Mouse (Mus musculus): ENCODE results near the gene Kcnk5. TPM values are rescaled to one million over a fixed set of nuclear protein-coding genes. Genes with fewer than 3 reads are reported as not detected.
A peak's percentile ranks its signal among the peaks of the same experiment; 100 is the strongest.

Gene Kcnk5
- total and polyA plus RNA-seq, 2 experiments from 2014 or later: 0.70 to 0.99 TPM

GRCm38 (mm10) chr14:20103207-20103606, 78.4 kb downstream of the Kcnk5 start:
- Histone ChIP-seq H3K36me3 (ENCODE audit: insufficient read depth, low read length) (no peaks in the 10 kb centered on the region), H3K27ac (ENCODE audit: low read depth, low read length) (no peak overlapping the region), H3K4me1 (ENCODE audit: insufficient read depth, low read length) (no peaks in the 10 kb centered on the region), H3K9me3 (ENCODE audit: low read length) (no peaks in the 10 kb centered on the region), H3K27me3 (ENCODE audit: insufficient read depth, low read length) (no peaks in the 10 kb centered on the region), H3K4me2 (ENCODE audit: low read depth, low read length, poor library complexity, severe bottlenecking) (no peak overlapping the region), H3K4me3 (ENCODE audit: low read depth, low read length) (no peak overlapping the region), H3K9ac (replicated peaks; ENCODE audit: low read length, poor library complexity, severe bottlenecking) (no peak overlapping the region)
- ATAC-seq (ENCODE audit: low FRiP score) (no peak), DNase-seq (ENCODE audit: low spot score) (no peak)
- WGBS: 56% methylated on average over 4 of the region's 4 CpGs
- no peak for TF ChIP-seq CTCF (IDR thresholded peaks at IDR 0.05)

DNA sequence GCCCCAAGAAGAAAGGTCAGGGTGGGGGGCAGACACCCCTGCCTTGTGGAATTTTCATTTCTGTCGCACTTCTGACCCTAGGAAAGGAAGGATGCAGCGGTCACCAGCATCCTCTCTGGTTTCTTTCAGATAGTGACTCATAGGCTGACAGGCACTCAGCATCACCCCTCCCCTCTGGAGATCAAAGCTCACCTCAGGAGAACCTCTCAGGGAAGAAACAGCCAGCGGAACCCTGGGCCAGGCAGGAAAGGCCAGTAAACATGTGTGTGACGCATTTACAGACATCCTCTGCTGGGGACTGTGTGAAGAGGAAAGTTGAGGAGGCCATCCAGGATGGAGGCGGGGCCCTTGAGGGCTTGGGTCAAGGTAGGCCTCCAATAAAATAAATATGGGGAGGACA, 83.5 kb downstream of the Kcnk5 start:
- ATAC-seq (ENCODE audit: low FRiP score) (no peak), DNase-seq (ENCODE audit: low spot score) (no peak)
- H3K9ac ChIP-seq (replicated peaks; ENCODE audit: low read length, poor library complexity, severe bottlenecking): no peak overlapping the region
- no peaks in the 10 kb centered on the region for H3K4me1 ChIP-seq (ENCODE audit: insufficient read depth, low read length)
- no peaks in the 10 kb centered on the region for H3K36me3 ChIP-seq (ENCODE audit: insufficient read depth, low read length)
- no peak overlapping the region for H3K4me3 ChIP-seq (ENCODE audit: low read depth, low read length)
- H3K27ac ChIP-seq (ENCODE audit: low read depth, low read length): no peak overlapping the region
- H3K27me3 ChIP-seq (ENCODE audit: insufficient read depth, low read length): no peaks in the 10 kb centered on the region; the same call in 1 of the 2 replicates
- no peak overlapping the region for H3K4me2 ChIP-seq (ENCODE audit: low read depth, low read length, poor library complexity, severe bottlenecking)
- WGBS: 66% methylated on average over 5 of the region's 5 CpGs
- no peaks in the 10 kb centered on the region for H3K9me3 ChIP-seq (ENCODE audit: low read length)
- no peak for TF ChIP-seq CTCF (IDR thresholded peaks at IDR 0.05)

- WGBS: 80% methylated on average over 5 of the region's 5 CpGs
- H3K4me3 ChIP-seq (ENCODE audit: low read depth, low read length): no peak overlapping the region
- H3K9ac ChIP-seq (replicated peaks; ENCODE audit: low read length, poor library complexity, severe bottlenecking): no peak overlapping the region
- no peaks in the 10 kb centered on the region for H3K9me3 ChIP-seq (ENCODE audit: low read length)
- no peak overlapping the region for H3K4me2 ChIP-seq (ENCODE audit: low read depth, low read length, poor library complexity, severe bottlenecking)
- ATAC-seq (ENCODE audit: low FRiP score): no peak
- no peaks in the 10 kb centered on the region for H3K4me1 ChIP-seq (ENCODE audit: insufficient read depth, low read length)
- no peak for DNase-seq (ENCODE audit: low spot score)
- no peaks in the 10 kb centered on the region; the same call in 1 of the 2 replicates for H3K27me3 ChIP-seq (ENCODE audit: insufficient read depth, low read length)
- H3K36me3 ChIP-seq (ENCODE audit: insufficient read depth, low read length): no peaks in the 10 kb centered on the region
- no peak for TF ChIP-seq CTCF (IDR thresholded peaks at IDR 0.05)
- no peak overlapping the region for H3K27ac ChIP-seq (ENCODE audit: low read depth, low read length)
These were observed 86.7 kb downstream of the Kcnk5 start for GRCm38 (mm10) chr14:20094942-20095341.

- Histone ChIP-seq H3K9me3 (ENCODE audit: low read length) (no peaks in the 10 kb centered on the region), H3K9ac (replicated peaks; ENCODE audit: low read length, poor library complexity, severe bottlenecking) (no peak overlapping the region), H3K27me3 (ENCODE audit: insufficient read depth, low read length) (no peaks in the 10 kb centered on the region; the same call in 1 of the 2 replicates), H3K4me1 (ENCODE audit: insufficient read depth, low read length) (no peaks in the 10 kb centered on the region), H3K4me3 (ENCODE audit: low read depth, low read length) (no peak overlapping the region), H3K36me3 (ENCODE audit: insufficient read depth, low read length) (no peaks in the 10 kb centered on the region), H3K4me2 (ENCODE audit: low read depth, low read length, poor library complexity, severe bottlenecking) (no peak overlapping the region), H3K27ac (ENCODE audit: low read depth, low read length) (no peak overlapping the region)
- 25% methylated on average over 7 of the region's 7 CpGs for WGBS
- peak; percentile 18 for DNase-seq (ENCODE audit: low spot score)
- no peak for TF ChIP-seq CTCF (IDR thresholded peaks at IDR 0.05)
- no peak for ATAC-seq (ENCODE audit: low FRiP score)
These were observed 88.1 kb downstream of the Kcnk5 start for GRCm38 (mm10) chr14:20093493-20093892.

Other genes with a start within 250 kb of the Kcnk5 start
- 419 and 439 TPM in 2 replicates for gene Gng2, start 204.2 kb downstream of the Kcnk5 start, total RNA-seq (2014; rRNA removed)
- 344 and 374 TPM in 2 replicates for gene Gng2, start 204.2 kb downstream of the Kcnk5 start, polyA plus RNA-seq (2015; fragmentation: Nextera tagmentation; extraction: Ambion mirVana)
- 3.8 and 4.9 TPM in 2 replicates for gene Saysd1, start 43.3 kb downstream of the Kcnk5 start, total RNA-seq (2014; rRNA removed)
- 8.6 and 9.8 TPM in 2 replicates for gene Saysd1, start 43.3 kb downstream of the Kcnk5 start, polyA plus RNA-seq (2015; fragmentation: Nextera tagmentation; extraction: Ambion mirVana)
- gene Kcnk16, start 87.4 kb upstream of the Kcnk5 start, total RNA-seq (2014; rRNA removed): 0.38 TPM in 1 of 2 replicates, not detected in the other
- gene Kcnk16, start 87.4 kb upstream of the Kcnk5 start, polyA plus RNA-seq (2015; fragmentation: Nextera tagmentation; extraction: Ambion mirVana): not detected in 2 replicates
- 6.9 and 16.2 TPM in 2 replicates for gene Nudt13, start 112.9 kb upstream of the Kcnk5 start, total RNA-seq (2014; rRNA removed)
- 11.8 and 12.0 TPM in 2 replicates for gene Nudt13, start 112.9 kb upstream of the Kcnk5 start, polyA plus RNA-seq (2015; fragmentation: Nextera tagmentation; extraction: Ambion mirVana)
- 39.6 and 42.6 TPM in 2 replicates for gene Ecd, start 166.3 kb upstream of the Kcnk5 start, total RNA-seq (2014; rRNA removed)
- 36.3 TPM in 2 replicates for gene Ecd, start 166.3 kb upstream of the Kcnk5 start, polyA plus RNA-seq (2015; fragmentation: Nextera tagmentation; extraction: Ambion mirVana)
- gene Fam149b, start 166.4 kb upstream of the Kcnk5 start, total RNA-seq (2014; rRNA removed): 61.5 and 70.3 TPM in 2 replicates
- gene Fam149b, start 166.4 kb upstream of the Kcnk5 start, polyA plus RNA-seq (2015; fragmentation: Nextera tagmentation; extraction: Ambion mirVana): 24.4 and 25.4 TPM in 2 replicates
- gene Dnajc9, start 207.1 kb upstream of the Kcnk5 start, total RNA-seq (2014; rRNA removed): 47.8 and 51.0 TPM in 2 replicates
- gene Dnajc9, start 207.1 kb upstream of the Kcnk5 start, polyA plus RNA-seq (2015; fragmentation: Nextera tagmentation; extraction: Ambion mirVana): 96.3 and 98.7 TPM in 2 replicates
- 28.2 and 36.2 TPM in 2 replicates for gene Mrps16, start 211.8 kb upstream of the Kcnk5 start, total RNA-seq (2014; rRNA removed)
- gene Mrps16, start 211.8 kb upstream of the Kcnk5 start, polyA plus RNA-seq (2015; fragmentation: Nextera tagmentation; extraction: Ambion mirVana): 66.2 and 71.7 TPM in 2 replicates